Mouse (Mus musculus): ENCODE results near the gene Galntl6. TPM values are rescaled to one million over a fixed set of nuclear protein-coding genes. Genes with fewer than 3 reads are reported as not detected.

The Galntl6 gene
- polyA plus RNA-seq, 1 experiment from 2014 or later, result 0.21 TPM

GRCm38 (mm10) chr8:58904465-58904864, 8.0 kb downstream of the Galntl6 start:
- H3K4me2 ChIP-seq, result no peak overlapping the region
- H3K27me3 ChIP-seq (ENCODE audit: control insufficient read depth, insufficient read depth, low read length), result no peaks in the 10 kb centered on the region
- no peak for ATAC-seq (replicated peaks; ENCODE audit: insufficient number of reproducible peaks, low FRiP score, low TSS enrichment)
- WGBS (ENCODE audit: insufficient replicate concordance), result 42% methylated on average over 2 of the region's 2 CpGs
- no peak overlapping the region for H3K9ac ChIP-seq (ENCODE audit: low read depth, low read length)
- H3K27ac ChIP-seq (ENCODE audit: low read depth, low read length), result no peak overlapping the region
- H3K4me1 ChIP-seq (ENCODE audit: control insufficient read depth, insufficient read depth, low read length), result no peaks in the 10 kb centered on the region
- no peaks in the 10 kb centered on the region for H3K36me3 ChIP-seq (ENCODE audit: control insufficient read depth, insufficient read depth, low read length)
- H3K9me3 ChIP-seq (replicated peaks; ENCODE audit: control insufficient read depth, low read length), result no peaks in the 10 kb centered on the region
- H3K4me3 ChIP-seq (ENCODE audit: low read depth, low read length), result no peak overlapping the region

GRCm38 (mm10) chr8:58895960-58896359, 16.5 kb downstream of the Galntl6 start:
- Histone ChIP-seq H3K9ac (ENCODE audit: low read depth, low read length) (no peak overlapping the region), H3K4me3 (ENCODE audit: low read depth, low read length) (no peak overlapping the region), H3K9me3 (replicated peaks; ENCODE audit: control insufficient read depth, low read length) (no peaks in the 10 kb centered on the region), H3K4me2 (no peak overlapping the region), H3K36me3 (ENCODE audit: control insufficient read depth, insufficient read depth, low read length) (no peaks in the 10 kb centered on the region), H3K27me3 (ENCODE audit: control insufficient read depth, insufficient read depth, low read length) (no peaks in the 10 kb centered on the region), H3K4me1 (ENCODE audit: control insufficient read depth, insufficient read depth, low read length) (no peaks in the 10 kb centered on the region), H3K27ac (ENCODE audit: low read depth, low read length) (no peak overlapping the region)
- ATAC-seq (replicated peaks; ENCODE audit: insufficient number of reproducible peaks, low FRiP score, low TSS enrichment), result no peak
- 62% methylated on average over 6 of the region's 6 CpGs for WGBS (ENCODE audit: insufficient replicate concordance)

DNA sequence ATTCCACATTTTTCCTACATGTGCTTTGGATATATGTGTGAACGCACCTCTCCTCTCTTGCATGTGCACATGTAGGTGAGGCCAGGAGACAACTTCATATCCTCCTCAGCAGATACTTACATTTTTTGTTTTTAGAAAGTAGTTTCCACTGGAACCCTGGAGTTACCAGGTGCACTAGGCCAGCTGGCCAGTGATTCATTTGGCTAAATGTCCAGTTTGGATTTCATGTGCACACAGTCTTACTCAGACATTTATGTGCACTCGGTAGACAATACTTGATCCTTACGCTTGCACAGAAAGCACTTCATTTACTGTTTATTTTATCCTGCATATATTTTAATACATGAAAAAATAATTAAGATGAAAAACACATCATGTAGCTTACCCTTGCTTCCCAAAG, 21.8 kb downstream of the Galntl6 start:
- Histone ChIP-seq H3K36me3 (ENCODE audit: control insufficient read depth, insufficient read depth, low read length) (no peaks in the 10 kb centered on the region), H3K27ac (ENCODE audit: low read depth, low read length) (no peak overlapping the region), H3K4me1 (ENCODE audit: control insufficient read depth, insufficient read depth, low read length) (no peaks in the 10 kb centered on the region), H3K9ac (ENCODE audit: low read depth, low read length) (no peak overlapping the region), H3K4me3 (ENCODE audit: low read depth, low read length) (no peak overlapping the region), H3K9me3 (replicated peaks; ENCODE audit: control insufficient read depth, low read length) (no peaks in the 10 kb centered on the region), H3K27me3 (ENCODE audit: control insufficient read depth, insufficient read depth, low read length) (no peaks in the 10 kb centered on the region), H3K4me2 (no peak overlapping the region)
- WGBS (ENCODE audit: insufficient replicate concordance), result 84% methylated on average over 3 of the region's 3 CpGs
- ATAC-seq (replicated peaks; ENCODE audit: insufficient number of reproducible peaks, low FRiP score, low TSS enrichment), result no peak

GRCm38 (mm10) chr8:58886405-58886804, 26.0 kb downstream of the Galntl6 start:
- no peaks in the 10 kb centered on the region for H3K4me1 ChIP-seq (ENCODE audit: control insufficient read depth, insufficient read depth, low read length)
- WGBS (ENCODE audit: insufficient replicate concordance), result 23% methylated on average over 1 of the region's 1 CpGs
- H3K9me3 ChIP-seq (replicated peaks; ENCODE audit: control insufficient read depth, low read length), result no peaks in the 10 kb centered on the region
- no peak overlapping the region for H3K27ac ChIP-seq (ENCODE audit: low read depth, low read length)
- ATAC-seq (replicated peaks; ENCODE audit: insufficient number of reproducible peaks, low FRiP score, low TSS enrichment), result no peak
- no peak overlapping the region for H3K4me3 ChIP-seq (ENCODE audit: low read depth, low read length)
- H3K27me3 ChIP-seq (ENCODE audit: control insufficient read depth, insufficient read depth, low read length), result no peaks in the 10 kb centered on the region
- no peak overlapping the region for H3K4me2 ChIP-seq
- no peaks in the 10 kb centered on the region for H3K36me3 ChIP-seq (ENCODE audit: control insufficient read depth, insufficient read depth, low read length)
- no peak overlapping the region for H3K9ac ChIP-seq (ENCODE audit: low read depth, low read length)

- Histone ChIP-seq H3K36me3 (ENCODE audit: control insufficient read depth, insufficient read depth, low read length) (no peaks in the 10 kb centered on the region), H3K27me3 (ENCODE audit: control insufficient read depth, insufficient read depth, low read length) (no peaks in the 10 kb centered on the region), H3K4me1 (ENCODE audit: control insufficient read depth, insufficient read depth, low read length) (no peaks in the 10 kb centered on the region), H3K27ac (ENCODE audit: low read depth, low read length) (no peak overlapping the region), H3K9ac (ENCODE audit: low read depth, low read length) (no peak overlapping the region), H3K9me3 (replicated peaks; ENCODE audit: control insufficient read depth, low read length) (no peaks in the 10 kb centered on the region), H3K4me2 (no peak overlapping the region), H3K4me3 (ENCODE audit: low read depth, low read length) (no peak overlapping the region)
- no peak for ATAC-seq (replicated peaks; ENCODE audit: insufficient number of reproducible peaks, low FRiP score, low TSS enrichment)
These were observed 88.1 kb downstream of the Galntl6 start for GRCm38 (mm10) chr8:58824347-58824746.

- no peaks in the 10 kb centered on the region for H3K4me1 ChIP-seq (ENCODE audit: control insufficient read depth, insufficient read depth, low read length)
- no peak overlapping the region for H3K9ac ChIP-seq (ENCODE audit: low read depth, low read length)
- no peaks in the 10 kb centered on the region for H3K9me3 ChIP-seq (replicated peaks; ENCODE audit: control insufficient read depth, low read length)
- no peak for ATAC-seq (replicated peaks; ENCODE audit: insufficient number of reproducible peaks, low FRiP score, low TSS enrichment)
- no peaks in the 10 kb centered on the region for H3K36me3 ChIP-seq (ENCODE audit: control insufficient read depth, insufficient read depth, low read length)
- H3K4me2 ChIP-seq, result no peak overlapping the region
- H3K27me3 ChIP-seq (ENCODE audit: control insufficient read depth, insufficient read depth, low read length), result no peaks in the 10 kb centered on the region
- H3K4me3 ChIP-seq (ENCODE audit: low read depth, low read length), result no peak overlapping the region
- H3K27ac ChIP-seq (ENCODE audit: low read depth, low read length), result no peak overlapping the region
These were observed 107.2 kb downstream of the Galntl6 start for GRCm38 (mm10) chr8:58805190-58805589.

GRCm38 (mm10) chr8:58801847-58802246, 110.6 kb downstream of the Galntl6 start:
- no peak overlapping the region for H3K9ac ChIP-seq (ENCODE audit: low read depth, low read length)
- H3K4me3 ChIP-seq (ENCODE audit: low read depth, low read length), result no peak overlapping the region
- H3K4me2 ChIP-seq, result no peak overlapping the region
- no peak for ATAC-seq (replicated peaks; ENCODE audit: insufficient number of reproducible peaks, low FRiP score, low TSS enrichment)
- H3K27me3 ChIP-seq (ENCODE audit: control insufficient read depth, insufficient read depth, low read length), result no peaks in the 10 kb centered on the region
- no peaks in the 10 kb centered on the region for H3K9me3 ChIP-seq (replicated peaks; ENCODE audit: control insufficient read depth, low read length)
- 58% methylated on average over 1 of the region's 1 CpGs for WGBS (ENCODE audit: insufficient replicate concordance)
- no peaks in the 10 kb centered on the region for H3K4me1 ChIP-seq (ENCODE audit: control insufficient read depth, insufficient read depth, low read length)
- H3K27ac ChIP-seq (ENCODE audit: low read depth, low read length), result no peak overlapping the region
- no peaks in the 10 kb centered on the region for H3K36me3 ChIP-seq (ENCODE audit: control insufficient read depth, insufficient read depth, low read length)

GRCm38 (mm10) chr8:58753769-58754168, 158.7 kb downstream of the Galntl6 start:
- Histone ChIP-seq H3K27ac (ENCODE audit: low read depth, low read length) (no peak overlapping the region), H3K4me1 (ENCODE audit: control insufficient read depth, insufficient read depth, low read length) (no peaks in the 10 kb centered on the region), H3K36me3 (ENCODE audit: control insufficient read depth, insufficient read depth, low read length) (no peaks in the 10 kb centered on the region), H3K9ac (ENCODE audit: low read depth, low read length) (no peak overlapping the region), H3K9me3 (replicated peaks; ENCODE audit: control insufficient read depth, low read length) (0 out of 2 replicates have a peak, but pooled peaks cover 2% of the 10 kb centered on the region), H3K4me2 (no peak overlapping the region), H3K27me3 (ENCODE audit: control insufficient read depth, insufficient read depth, low read length) (no peaks in the 10 kb centered on the region), H3K4me3 (ENCODE audit: low read depth, low read length) (no peak overlapping the region)
- ATAC-seq (replicated peaks; ENCODE audit: insufficient number of reproducible peaks, low FRiP score, low TSS enrichment), result no peak
- 75% methylated on average over 2 of the region's 2 CpGs for WGBS (ENCODE audit: insufficient replicate concordance)

GRCm38 (mm10) chr8:58737963-58738362, 174.5 kb downstream of the Galntl6 start:
- H3K9me3 ChIP-seq (replicated peaks; ENCODE audit: control insufficient read depth, low read length), result no peaks in the 10 kb centered on the region
- H3K4me3 ChIP-seq (ENCODE audit: low read depth, low read length), result no peak overlapping the region
- no peaks in the 10 kb centered on the region for H3K27me3 ChIP-seq (ENCODE audit: control insufficient read depth, insufficient read depth, low read length)
- no peaks in the 10 kb centered on the region for H3K4me1 ChIP-seq (ENCODE audit: control insufficient read depth, insufficient read depth, low read length)
- 88% methylated on average over 3 of the region's 3 CpGs for WGBS (ENCODE audit: insufficient replicate concordance)
- ATAC-seq (replicated peaks; ENCODE audit: insufficient number of reproducible peaks, low FRiP score, low TSS enrichment), result no peak
- no peak overlapping the region for H3K27ac ChIP-seq (ENCODE audit: low read depth, low read length)
- no peaks in the 10 kb centered on the region for H3K36me3 ChIP-seq (ENCODE audit: control insufficient read depth, insufficient read depth, low read length)
- H3K9ac ChIP-seq (ENCODE audit: low read depth, low read length), result no peak overlapping the region
- H3K4me2 ChIP-seq, result no peak overlapping the region

All from heart, embryonic 11.5 days (tissue).